Mouse (Mus musculus): Measurements from ENCODE around the gene Aldh1a7. TPM values are rescaled to one million over a fixed set of nuclear protein-coding genes. Genes with fewer than 3 reads are reported as not detected.

Gene Aldh1a7
- polyA plus RNA-seq (2014; fragmentation: Nextera tagmentation; extraction: Ambion mirVana): 3.4 and 3.7 TPM in 2 replicates

DNA sequence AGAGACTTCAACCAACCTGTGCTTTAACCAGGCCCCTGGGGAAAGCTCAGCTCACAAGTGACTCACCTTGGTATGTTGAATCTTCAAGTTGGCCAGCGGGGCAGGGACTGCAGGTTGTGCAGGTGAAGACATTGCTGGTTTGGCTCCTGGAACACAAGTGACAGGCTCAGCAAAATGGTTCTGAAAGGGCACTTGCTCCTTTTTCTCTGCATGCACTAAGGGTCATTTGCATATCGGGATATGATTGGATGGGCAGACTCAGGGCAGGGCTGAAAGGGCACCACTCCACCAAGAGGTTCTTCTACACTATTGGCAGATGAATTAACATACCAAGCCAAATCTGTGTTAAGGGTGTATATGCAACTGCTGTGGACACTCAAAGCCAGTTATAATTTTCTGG lies at the start of gene Aldh1a7:
Aldh1a7 (minus strand) TSS at position 182 of the 400 bp plus-strand sequence.
- Histone ChIP-seq H3K36me3 (replicated peaks; ENCODE audit: control insufficient read depth, insufficient read depth) (no peaks in the 10 kb centered on the region), H3K9me3 (ENCODE audit: control insufficient read depth, low read length) (no peaks in the 10 kb centered on the region), H3K27me3 (ENCODE audit: control insufficient read depth, insufficient read depth, low read length) (no peaks in the 10 kb centered on the region), H3K4me2 (replicated peaks) (no peak within 1 kb of the TSS), H3K4me1 (replicated peaks; ENCODE audit: control insufficient read depth, insufficient read depth, low read length) (no peaks in the 10 kb centered on the region), H3K9ac (no peak within 1 kb of the TSS), H3K27ac (no peak within 1 kb of the TSS), H3K4me3 (replicated peaks; ENCODE audit: low read length) (no peak within 1 kb of the TSS)
- no peak for DNase-seq (ENCODE audit: low spot score)
- WGBS: 64% methylated on average over 2 of the region's 2 CpGs
- no peak for ATAC-seq (ENCODE audit: low FRiP score)

DNA sequence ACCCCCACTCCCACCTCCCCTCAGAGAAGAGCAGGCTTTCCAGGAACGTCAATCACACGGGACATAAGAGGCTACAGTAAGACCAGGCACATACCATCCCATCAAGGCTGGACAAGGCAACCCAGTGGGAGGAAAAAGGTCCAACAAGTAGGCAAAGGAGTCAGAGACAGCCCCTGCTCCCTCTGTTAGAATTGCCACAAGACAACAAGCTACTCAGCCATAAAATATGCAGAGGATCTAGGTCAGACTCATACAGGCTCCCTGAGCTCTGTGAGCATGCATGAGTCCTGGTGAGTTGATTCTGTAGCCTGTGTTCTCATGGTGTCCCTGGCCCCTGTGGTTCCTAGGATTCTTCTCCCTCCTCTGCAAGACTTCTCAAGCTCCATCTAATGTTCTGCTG lies 48.3 kb upstream of the Aldh1a7 start:
- DNase-seq (ENCODE audit: low spot score): no peak
- Histone ChIP-seq H3K9ac (no peak overlapping the region), H3K4me1 (replicated peaks; ENCODE audit: control insufficient read depth, insufficient read depth, low read length) (no peaks in the 10 kb centered on the region), H3K27me3 (ENCODE audit: control insufficient read depth, insufficient read depth, low read length) (no peaks in the 10 kb centered on the region), H3K36me3 (replicated peaks; ENCODE audit: control insufficient read depth, insufficient read depth) (no peaks in the 10 kb centered on the region), H3K4me2 (replicated peaks) (no peak overlapping the region), H3K4me3 (replicated peaks; ENCODE audit: low read length) (no peak overlapping the region), H3K9me3 (ENCODE audit: control insufficient read depth, low read length) (no peaks in the 10 kb centered on the region), H3K27ac (no peak overlapping the region)
- WGBS: 65% methylated on average over 2 of the region's 2 CpGs
- no peak for ATAC-seq (ENCODE audit: low FRiP score)

DNA sequence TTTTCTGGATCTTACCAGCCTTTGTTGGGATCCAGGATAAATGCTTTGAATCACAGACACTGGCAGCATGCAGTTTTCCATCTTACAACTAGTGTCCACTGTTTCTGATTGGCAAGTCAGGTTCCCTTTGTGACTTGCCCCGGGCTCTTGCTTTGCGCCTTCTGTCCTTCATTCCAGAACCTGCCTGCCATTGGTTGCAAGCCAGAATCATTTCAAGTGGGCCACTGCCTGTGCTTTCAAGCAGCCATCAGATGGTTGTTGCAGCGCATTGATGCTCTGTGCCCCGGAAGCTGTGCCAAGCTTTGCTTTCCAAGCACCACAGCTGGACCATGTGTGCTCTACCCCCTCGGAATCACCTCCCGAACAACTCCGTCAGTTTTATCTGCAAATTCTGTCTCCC lies 46.6 kb upstream of the Aldh1a7 start:
- no peak for ATAC-seq (ENCODE audit: low FRiP score)
- H3K9ac ChIP-seq: no peak overlapping the region
- no peak overlapping the region for H3K27ac ChIP-seq
- no peaks in the 10 kb centered on the region for H3K4me1 ChIP-seq (replicated peaks; ENCODE audit: control insufficient read depth, insufficient read depth, low read length)
- no peaks in the 10 kb centered on the region for H3K36me3 ChIP-seq (replicated peaks; ENCODE audit: control insufficient read depth, insufficient read depth)
- 88% methylated on average over 7 of the region's 7 CpGs for WGBS
- no peak for DNase-seq (ENCODE audit: low spot score)
- no peak overlapping the region for H3K4me2 ChIP-seq (replicated peaks)
- no peaks in the 10 kb centered on the region for H3K9me3 ChIP-seq (ENCODE audit: control insufficient read depth, low read length)
- no peak overlapping the region for H3K4me3 ChIP-seq (replicated peaks; ENCODE audit: low read length)
- no peaks in the 10 kb centered on the region for H3K27me3 ChIP-seq (ENCODE audit: control insufficient read depth, insufficient read depth, low read length)

DNA sequence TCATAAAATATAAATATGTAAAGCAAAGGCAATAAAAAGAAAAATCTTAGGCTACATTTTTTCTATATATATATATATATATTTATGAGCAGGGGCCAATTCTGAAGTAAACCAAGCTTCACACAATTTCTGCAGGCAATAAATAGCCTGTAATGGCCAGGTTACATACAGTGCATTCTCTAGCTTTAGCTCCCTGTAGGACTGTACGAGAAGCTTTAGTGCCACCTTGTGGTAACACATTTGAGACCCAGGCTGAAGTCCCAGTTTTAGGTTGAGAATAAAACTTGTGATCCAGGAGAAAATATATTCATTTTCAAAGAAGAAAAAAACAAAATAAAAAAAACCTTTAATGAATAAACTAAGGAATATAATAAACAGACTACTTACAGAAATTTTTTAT lies 36.9 kb upstream of the Aldh1a7 start:
- Histone ChIP-seq H3K36me3 (replicated peaks; ENCODE audit: control insufficient read depth, insufficient read depth) (no peaks in the 10 kb centered on the region), H3K27me3 (ENCODE audit: control insufficient read depth, insufficient read depth, low read length) (no peaks in the 10 kb centered on the region), H3K9ac (no peak overlapping the region), H3K9me3 (ENCODE audit: control insufficient read depth, low read length) (no peaks in the 10 kb centered on the region), H3K4me1 (replicated peaks; ENCODE audit: control insufficient read depth, insufficient read depth, low read length) (no peaks in the 10 kb centered on the region), H3K27ac (no peak overlapping the region), H3K4me3 (replicated peaks; ENCODE audit: low read length) (no peak overlapping the region), H3K4me2 (replicated peaks) (no peak overlapping the region)
- DNase-seq (ENCODE audit: low spot score) (peak; percentile 81), ATAC-seq (ENCODE audit: low FRiP score) (peak; percentile 81; the same call in 1 of the 2 replicates)
- WGBS: 17% methylated on average over 1 of the region's 1 CpGs

DNA sequence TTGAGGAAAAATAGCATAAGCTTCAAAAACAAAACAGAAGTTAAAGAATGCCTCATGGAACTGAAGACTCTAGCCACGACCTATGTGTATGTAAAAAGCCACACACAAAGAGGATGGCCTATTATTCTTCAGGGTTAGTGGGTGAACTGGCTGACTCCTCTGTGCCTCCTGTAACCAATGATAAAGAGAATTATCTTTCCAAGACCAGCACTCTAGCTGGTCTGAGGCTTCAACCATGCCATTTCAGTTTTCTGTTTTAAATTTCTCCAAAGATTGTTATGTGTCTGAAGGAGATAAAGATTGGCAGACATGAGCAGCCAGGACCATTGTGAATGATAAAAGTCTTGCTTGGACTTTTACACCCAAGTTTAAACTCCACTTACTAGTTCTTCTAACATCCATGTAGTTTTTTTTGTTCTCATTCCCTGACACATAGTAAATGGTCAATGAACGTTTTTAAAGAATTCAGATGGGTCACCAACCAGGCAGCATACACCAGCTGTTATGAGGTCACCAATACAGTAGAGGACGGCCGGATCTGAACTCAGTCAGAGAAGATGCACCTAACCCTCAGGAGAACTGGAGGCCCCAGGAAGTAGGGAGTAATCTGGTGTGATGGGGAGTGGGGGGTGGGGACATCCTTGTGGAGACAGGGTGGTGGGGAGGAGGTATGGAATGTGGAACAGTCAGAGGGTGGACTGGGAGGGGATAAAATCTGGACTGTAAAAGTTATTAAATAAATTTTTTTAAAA lies 34.5 kb upstream of the Aldh1a7 start:
- H3K4me3 ChIP-seq (replicated peaks; ENCODE audit: low read length): no peak overlapping the region
- no peaks in the 10 kb centered on the region for H3K36me3 ChIP-seq (replicated peaks; ENCODE audit: control insufficient read depth, insufficient read depth)
- H3K27ac ChIP-seq: no peak overlapping the region
- no peak overlapping the region for H3K9ac ChIP-seq
- DNase-seq (ENCODE audit: low spot score) (no peak), ATAC-seq (ENCODE audit: low FRiP score) (no peak)
- no peaks in the 10 kb centered on the region for H3K9me3 ChIP-seq (ENCODE audit: control insufficient read depth, low read length)
- no peaks in the 10 kb centered on the region for H3K4me1 ChIP-seq (replicated peaks; ENCODE audit: control insufficient read depth, insufficient read depth, low read length)
- WGBS: 72% methylated on average over 4 of the region's 4 CpGs
- H3K27me3 ChIP-seq (ENCODE audit: control insufficient read depth, insufficient read depth, low read length): no peaks in the 10 kb centered on the region
- H3K4me2 ChIP-seq (replicated peaks): no peak overlapping the region

DNA sequence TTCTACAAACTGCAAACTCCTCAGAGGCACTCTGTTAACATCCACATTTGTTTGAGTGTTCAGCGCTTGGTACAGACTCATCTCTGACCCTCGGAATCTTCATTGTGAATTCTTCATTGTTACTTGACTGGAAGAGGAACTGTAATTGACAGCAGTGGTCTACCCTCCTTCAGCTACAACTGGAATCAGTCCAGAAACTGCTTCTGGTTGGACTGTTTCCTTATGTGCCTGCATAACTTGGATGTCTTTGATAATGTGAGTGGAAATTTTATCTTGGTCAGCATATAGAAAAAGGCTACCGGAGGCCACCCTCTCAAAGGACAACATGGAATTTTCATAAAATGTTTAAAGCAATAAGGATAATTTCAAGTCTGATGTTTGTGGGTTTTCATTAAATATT lies 33.8 kb upstream of the Aldh1a7 start:
- H3K4me1 ChIP-seq (replicated peaks; ENCODE audit: control insufficient read depth, insufficient read depth, low read length): no peaks in the 10 kb centered on the region
- H3K36me3 ChIP-seq (replicated peaks; ENCODE audit: control insufficient read depth, insufficient read depth): no peaks in the 10 kb centered on the region
- ATAC-seq (ENCODE audit: low FRiP score) (no peak), DNase-seq (ENCODE audit: low spot score) (no peak)
- no peak overlapping the region for H3K27ac ChIP-seq
- H3K4me3 ChIP-seq (replicated peaks; ENCODE audit: low read length): no peak overlapping the region
- no peaks in the 10 kb centered on the region for H3K27me3 ChIP-seq (ENCODE audit: control insufficient read depth, insufficient read depth, low read length)
- 67% methylated on average over 3 of the region's 3 CpGs for WGBS
- no peaks in the 10 kb centered on the region for H3K9me3 ChIP-seq (ENCODE audit: control insufficient read depth, low read length)
- no peak overlapping the region for H3K9ac ChIP-seq
- no peak overlapping the region for H3K4me2 ChIP-seq (replicated peaks)

DNA sequence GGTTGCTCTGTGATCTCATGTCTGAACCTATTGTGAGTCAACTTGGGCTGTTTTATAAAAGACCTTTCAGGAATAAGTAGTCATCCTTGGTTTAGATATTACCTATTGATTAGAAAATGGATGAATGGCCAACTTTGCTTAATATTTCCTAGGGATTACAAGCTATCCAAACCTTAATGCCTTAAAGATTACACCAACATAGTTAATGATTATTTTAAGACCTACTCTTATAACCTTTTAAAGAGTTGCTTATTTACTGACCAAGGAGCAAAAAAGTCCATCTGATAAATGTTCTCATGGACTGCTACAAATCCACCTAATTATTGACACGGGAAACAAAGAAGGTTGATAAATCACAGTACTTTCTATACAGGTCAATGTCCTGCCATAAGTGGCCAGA lies 17.3 kb upstream of the Aldh1a7 start:
- Histone ChIP-seq H3K27ac (no peak overlapping the region), H3K4me1 (replicated peaks; ENCODE audit: control insufficient read depth, insufficient read depth, low read length) (no peaks in the 10 kb centered on the region), H3K27me3 (ENCODE audit: control insufficient read depth, insufficient read depth, low read length) (no peaks in the 10 kb centered on the region), H3K36me3 (replicated peaks; ENCODE audit: control insufficient read depth, insufficient read depth) (no peaks in the 10 kb centered on the region), H3K9ac (no peak overlapping the region), H3K4me3 (replicated peaks; ENCODE audit: low read length) (no peak overlapping the region), H3K4me2 (replicated peaks) (no peak overlapping the region), H3K9me3 (ENCODE audit: control insufficient read depth, low read length) (no peaks in the 10 kb centered on the region)
- WGBS: 93% methylated on average over 1 of the region's 1 CpGs
- no peak for ATAC-seq (ENCODE audit: low FRiP score)
- DNase-seq (ENCODE audit: low spot score): no peak

DNA sequence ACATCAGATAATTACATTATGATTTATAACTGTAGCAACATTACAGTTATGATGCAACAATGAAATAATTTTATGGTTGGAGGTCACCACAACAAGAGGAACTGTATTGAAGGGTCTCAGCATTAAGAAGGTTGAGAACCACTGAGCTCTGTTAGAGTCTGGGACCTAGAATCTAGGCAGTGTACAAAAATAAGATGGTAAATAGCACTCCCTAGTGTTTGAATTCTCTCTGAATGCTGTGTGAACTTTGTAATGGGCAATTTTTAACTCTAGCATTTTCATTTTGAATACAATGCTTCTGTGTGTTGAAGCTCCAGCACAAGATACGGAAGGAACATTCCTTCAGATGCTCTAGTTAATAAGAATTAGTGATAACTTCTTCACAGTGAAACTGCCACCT lies 916 bp upstream of the Aldh1a7 start:
- 87% methylated on average over 1 of the region's 1 CpGs for WGBS
- Histone ChIP-seq H3K9ac (no peak overlapping the region), H3K27me3 (ENCODE audit: control insufficient read depth, insufficient read depth, low read length) (no peaks in the 10 kb centered on the region), H3K27ac (no peak overlapping the region), H3K9me3 (ENCODE audit: control insufficient read depth, low read length) (no peaks in the 10 kb centered on the region), H3K4me1 (replicated peaks; ENCODE audit: control insufficient read depth, insufficient read depth, low read length) (no peaks in the 10 kb centered on the region), H3K4me2 (replicated peaks) (no peak overlapping the region), H3K36me3 (replicated peaks; ENCODE audit: control insufficient read depth, insufficient read depth) (no peaks in the 10 kb centered on the region), H3K4me3 (replicated peaks; ENCODE audit: low read length) (no peak overlapping the region)
- peak; percentile 28 for DNase-seq (ENCODE audit: low spot score)
- ATAC-seq (ENCODE audit: low FRiP score): no peak

DNA sequence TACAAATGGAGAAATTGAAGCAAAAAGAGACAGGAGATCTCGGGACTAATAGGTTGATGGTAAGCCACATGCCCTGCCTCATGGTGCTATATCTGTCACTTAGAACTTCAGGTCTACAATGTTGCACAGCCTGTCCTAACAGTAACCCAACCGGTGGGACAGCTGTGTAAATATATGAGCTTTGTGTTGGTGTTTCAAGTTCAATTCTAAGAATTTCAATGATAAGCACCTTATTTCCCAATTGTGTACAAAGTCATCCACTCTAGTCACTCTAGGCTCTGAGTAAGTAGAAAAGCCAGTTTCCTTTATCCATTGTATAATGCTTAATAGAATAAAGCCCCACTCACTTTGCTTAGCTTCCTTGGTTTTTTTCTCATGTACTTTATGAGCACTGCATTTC lies 4.4 kb downstream of the Aldh1a7 start:
- Histone ChIP-seq H3K27me3 (ENCODE audit: control insufficient read depth, insufficient read depth, low read length) (no peaks in the 10 kb centered on the region), H3K4me2 (replicated peaks) (no peak overlapping the region), H3K4me3 (replicated peaks; ENCODE audit: low read length) (no peak overlapping the region), H3K9ac (no peak overlapping the region), H3K27ac (no peak overlapping the region), H3K9me3 (ENCODE audit: control insufficient read depth, low read length) (no peaks in the 10 kb centered on the region), H3K36me3 (replicated peaks; ENCODE audit: control insufficient read depth, insufficient read depth) (no peaks in the 10 kb centered on the region), H3K4me1 (replicated peaks; ENCODE audit: control insufficient read depth, insufficient read depth, low read length) (no peaks in the 10 kb centered on the region)
- 87% methylated on average over 2 of the region's 2 CpGs for WGBS
- DNase-seq (ENCODE audit: low spot score): no peak
- no peak for ATAC-seq (ENCODE audit: low FRiP score)

DNA sequence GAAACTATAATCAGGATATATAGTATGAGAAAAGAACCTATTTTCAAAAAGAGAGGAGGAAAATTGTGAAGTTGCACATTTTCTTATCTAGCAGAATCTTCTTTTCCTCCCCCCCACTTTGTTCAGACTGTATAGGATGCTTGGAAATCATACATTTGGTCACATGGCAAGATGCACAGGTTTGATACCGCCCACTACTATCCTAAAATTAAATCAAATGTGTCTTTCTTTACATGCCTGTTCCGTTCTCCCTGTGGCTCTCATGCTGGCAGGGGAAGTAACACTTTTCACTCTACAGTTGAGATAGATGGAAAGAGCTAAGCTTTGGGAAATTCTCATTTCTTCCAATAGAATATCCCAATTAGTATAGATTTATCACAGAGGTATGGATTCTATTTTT lies 7.1 kb downstream of the Aldh1a7 start:
- no peaks in the 10 kb centered on the region for H3K36me3 ChIP-seq (replicated peaks; ENCODE audit: control insufficient read depth, insufficient read depth)
- no peaks in the 10 kb centered on the region for H3K9me3 ChIP-seq (ENCODE audit: control insufficient read depth, low read length)
- no peaks in the 10 kb centered on the region for H3K27me3 ChIP-seq (ENCODE audit: control insufficient read depth, insufficient read depth, low read length)
- no peak overlapping the region for H3K9ac ChIP-seq
- ATAC-seq (ENCODE audit: low FRiP score) (no peak), DNase-seq (ENCODE audit: low spot score) (no peak)
- H3K4me2 ChIP-seq (replicated peaks): no peak overlapping the region
- no peaks in the 10 kb centered on the region for H3K4me1 ChIP-seq (replicated peaks; ENCODE audit: control insufficient read depth, insufficient read depth, low read length)
- 88% methylated on average over 2 of the region's 2 CpGs for WGBS
- H3K27ac ChIP-seq: no peak overlapping the region
- H3K4me3 ChIP-seq (replicated peaks; ENCODE audit: low read length): no peak overlapping the region
